Mouse (Mus musculus) gastrocnemius, postnatal 36 days (tissue): ENCODE data around the gene Pacsin2. TPM values are rescaled to one million over a fixed set of nuclear protein-coding genes. Genes with fewer than 3 reads are reported as not detected.
"Not testable (repeated sequence)": the region's sequence is repeated elsewhere in the genome, so short reads cannot be mapped to it uniquely, and the experiment has no call there.

Source experiments
- DNase-seq, 2 experiments: peaks; one replicate each; pipeline ENCODE4 v3.0.0; 2022
- intact Hi-C: fragments of 180-260 bp; cut with DNase I; formaldehyde crosslinking; loops from one replicate; pipeline ENCODE4 v1.15.1; 2025
- total RNA-seq, 2 experiments: library from RNA; stranded (reverse); gene quantifications; 2 replicates each; pipeline ENCODE4 v1.2.3; 2021

Gene Pacsin2
- total RNA-seq, 2 experiments from 2014 or later, result 41.4 to 50.5 TPM

DNA sequence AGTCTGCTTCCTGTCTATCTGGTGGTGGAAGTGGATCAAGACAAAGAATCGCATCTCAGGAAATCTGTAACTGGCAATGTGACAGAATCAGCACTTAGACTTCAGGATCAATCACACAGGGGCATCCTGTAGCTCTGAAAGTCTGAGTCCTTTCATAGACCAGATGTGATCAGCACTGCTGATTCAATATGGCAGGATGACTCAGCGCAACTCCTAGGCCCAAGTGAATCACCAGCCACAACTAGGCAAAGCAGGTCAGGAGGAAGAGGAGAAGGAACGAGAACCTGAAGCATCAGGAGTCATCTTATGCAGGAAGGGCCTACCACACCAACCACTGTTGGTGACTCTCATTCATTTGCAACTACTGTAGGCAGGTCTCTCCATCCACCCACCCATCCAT is 60.4 kb downstream of the Pacsin2 start:
- intact Hi-C loops, result no loop called here
- no peak for DNase-seq

DNA sequence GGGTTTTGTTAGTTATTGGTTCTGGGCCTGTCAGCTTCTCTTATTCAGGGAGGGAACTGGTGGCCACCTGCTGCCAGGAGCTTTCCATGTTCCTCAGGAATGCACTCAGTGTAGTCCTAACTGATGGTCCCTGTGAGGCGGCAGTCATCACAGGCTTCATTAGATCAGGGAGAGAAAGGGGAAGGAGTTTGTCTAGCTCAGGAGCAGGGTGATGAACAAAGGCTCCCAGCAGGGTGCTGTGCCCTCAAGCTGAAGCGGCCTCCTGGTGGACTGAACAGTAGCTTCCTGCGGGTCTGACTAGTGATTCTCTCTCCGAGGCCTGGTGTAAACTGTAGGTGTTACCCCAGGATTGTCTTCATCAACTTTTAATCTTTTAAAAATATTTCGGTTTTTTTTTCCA is 61.4 kb downstream of the Pacsin2 start:
- intact Hi-C loops, result no loop called here

DNA sequence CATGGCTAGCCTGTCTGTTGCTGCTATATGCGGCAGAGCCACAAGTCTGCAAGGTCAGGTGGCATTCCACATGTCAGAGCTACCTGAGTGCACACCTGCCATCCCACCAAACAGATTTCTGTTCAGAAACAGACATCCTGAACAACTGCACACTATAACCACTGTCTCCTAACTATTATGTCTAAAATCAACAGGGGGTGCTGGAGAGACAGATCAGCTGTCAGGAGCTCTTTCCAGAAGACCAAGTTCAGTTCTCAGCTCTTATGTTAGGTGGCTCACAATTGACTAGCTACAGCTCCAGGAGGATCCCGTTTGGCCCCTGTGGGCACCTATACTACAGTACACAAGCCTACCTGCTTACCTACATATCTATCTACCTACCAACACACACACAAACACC is 71.7 kb downstream of the Pacsin2 start:
- intact Hi-C loops, result no loop called here
- DNase-seq, result no peak

More for the DNA sequence above, 61.4 kb downstream of the Pacsin2 start:
- no peak for DNase-seq

DNA sequence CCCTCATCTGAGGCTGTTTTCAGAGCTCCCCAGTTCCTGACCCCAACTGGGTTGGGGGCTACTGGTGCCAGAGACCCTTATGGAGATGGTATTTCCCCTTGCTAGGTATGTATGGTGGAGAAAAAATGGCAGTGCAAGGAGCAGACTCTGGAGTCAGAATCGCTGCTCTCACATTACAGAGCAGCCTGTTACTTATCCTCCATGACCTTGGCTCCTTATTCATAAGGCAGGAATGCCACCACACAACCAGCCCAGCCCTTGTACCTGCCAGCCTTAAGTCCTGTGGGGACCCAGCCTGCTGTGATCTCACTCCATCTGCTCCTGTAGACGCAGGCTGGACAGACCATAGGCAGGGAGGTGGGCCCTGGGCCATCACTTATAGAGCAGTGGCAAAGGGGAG is 76.5 kb downstream of the Pacsin2 start:
- DNase-seq, result no peak

DNA sequence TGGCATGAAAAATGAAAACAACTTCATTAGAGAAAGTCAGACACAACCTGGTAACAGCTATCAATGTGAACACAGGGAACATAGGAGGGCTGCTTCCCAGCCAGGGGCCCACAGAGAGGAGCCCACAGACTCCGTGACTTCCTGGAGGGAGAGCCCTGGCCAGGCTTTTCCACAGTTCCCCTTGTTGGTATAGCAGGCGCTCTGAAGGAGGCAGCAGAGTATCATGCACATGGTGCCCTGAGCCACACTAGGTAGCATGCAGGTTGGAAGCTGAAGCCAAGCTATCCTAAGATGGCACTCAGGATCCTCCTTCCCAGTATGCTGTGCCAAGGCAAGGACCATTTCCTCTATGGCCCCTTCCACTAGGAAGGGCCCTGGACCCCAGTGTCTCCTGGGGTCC is 80.8 kb downstream of the Pacsin2 start:
- no peak for DNase-seq
- intact Hi-C loops, result loop anchor here (5.0 to 10.0 kb wide), 2 partner anchors 134 to 221 kb away; no protein-coding TSS in a partner anchor

More for the DNA sequence above, 76.5 kb downstream of the Pacsin2 start:
- intact Hi-C loops, result loop anchor here (10.0 kb wide), 1 partner anchor 217 kb away; no protein-coding TSS in a partner anchor

DNA sequence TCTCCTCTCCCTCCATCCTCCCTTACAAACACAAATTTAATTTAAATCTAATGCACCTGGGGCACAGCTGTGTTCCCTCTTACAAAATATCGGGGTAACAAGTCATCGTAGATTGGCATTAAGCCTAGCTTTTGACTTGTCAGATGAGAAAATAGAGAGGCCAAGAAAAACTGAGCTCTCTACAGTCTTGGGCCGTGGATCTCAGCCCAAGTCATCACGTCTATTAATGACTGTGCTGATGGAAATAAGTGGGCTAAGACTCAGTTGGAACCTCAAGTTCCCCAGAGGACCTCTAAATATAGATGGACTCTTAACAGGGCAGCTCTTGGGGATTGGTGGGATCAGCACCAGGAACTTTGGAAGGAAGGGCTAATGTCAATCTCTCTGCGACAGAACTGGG is 81.3 kb downstream of the Pacsin2 start:
- intact Hi-C loops, result loop anchor here (5.0 to 10.0 kb wide), 2 partner anchors 134 to 222 kb away; no protein-coding TSS in a partner anchor
- no peak for DNase-seq

DNA sequence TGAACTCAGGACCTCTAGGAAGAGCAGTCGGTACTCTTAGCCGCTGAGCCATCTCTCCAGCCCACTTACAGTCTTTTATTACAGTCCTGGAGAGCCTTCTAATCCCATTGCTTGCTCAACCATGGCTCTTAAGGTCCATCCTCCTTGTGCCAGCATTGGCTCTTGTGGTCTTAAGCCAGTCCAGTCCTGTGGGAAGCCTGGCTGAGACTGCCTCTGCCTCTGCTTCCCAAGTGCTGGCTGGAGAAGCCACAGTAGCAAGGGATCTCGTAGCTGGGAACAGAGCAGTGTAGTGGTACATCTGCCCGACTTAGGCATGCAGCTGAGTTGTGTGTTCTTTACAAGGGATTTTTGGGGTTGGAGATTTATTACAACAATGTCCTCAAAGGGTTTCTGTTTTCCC is 81.9 kb downstream of the Pacsin2 start:
- intact Hi-C loops, result loop anchor here (5.0 to 10.0 kb wide), 2 partner anchors 135 to 222 kb away; no protein-coding TSS in a partner anchor
- DNase-seq, result no peak

DNA sequence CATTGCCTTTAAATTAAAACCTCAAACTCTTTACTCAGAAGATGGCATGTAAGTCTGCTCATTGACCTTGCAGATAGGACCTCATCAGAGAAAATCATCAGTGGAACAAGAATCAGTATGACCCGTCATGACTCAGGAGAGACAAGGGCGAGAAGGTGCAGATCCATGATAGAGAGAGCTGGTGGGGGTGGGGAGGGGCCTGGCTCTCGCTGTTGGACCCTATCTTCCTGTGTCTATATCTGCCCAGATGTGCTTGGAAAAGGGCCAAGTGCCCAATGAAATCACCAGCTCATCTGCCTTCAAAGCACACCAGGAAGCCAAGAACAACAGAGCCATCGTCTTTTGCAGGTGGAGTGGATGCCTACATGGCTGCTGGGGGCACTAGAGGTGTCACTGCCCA is 87.3 kb downstream of the Pacsin2 start:
- DNase-seq, result no peak

DNA sequence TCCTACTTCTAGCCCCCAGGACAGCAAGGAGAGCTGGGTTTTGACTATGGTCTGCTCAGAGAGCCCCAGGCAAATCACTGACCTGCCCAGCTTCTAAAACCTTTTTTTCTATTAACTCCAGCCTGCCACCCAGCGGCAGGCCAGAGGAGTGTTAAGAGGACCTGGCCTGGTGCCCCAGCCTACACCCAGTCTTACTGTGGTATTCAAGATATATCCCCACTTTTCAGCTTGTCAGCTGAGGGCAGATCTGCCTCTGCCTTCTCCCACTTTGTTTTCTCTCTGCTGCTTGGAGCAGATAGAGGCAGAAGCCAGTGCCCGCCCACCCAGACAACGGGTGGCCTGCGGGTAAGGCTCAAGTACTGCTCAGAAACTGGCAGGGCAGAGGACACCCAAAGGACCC is 89.3 kb downstream of the Pacsin2 start:
- DNase-seq, result peak; percentile 56 to 63
- intact Hi-C loops, result no loop called here

More for the DNA sequence above, 87.3 kb downstream of the Pacsin2 start:
- intact Hi-C loops, result no loop called here

DNA sequence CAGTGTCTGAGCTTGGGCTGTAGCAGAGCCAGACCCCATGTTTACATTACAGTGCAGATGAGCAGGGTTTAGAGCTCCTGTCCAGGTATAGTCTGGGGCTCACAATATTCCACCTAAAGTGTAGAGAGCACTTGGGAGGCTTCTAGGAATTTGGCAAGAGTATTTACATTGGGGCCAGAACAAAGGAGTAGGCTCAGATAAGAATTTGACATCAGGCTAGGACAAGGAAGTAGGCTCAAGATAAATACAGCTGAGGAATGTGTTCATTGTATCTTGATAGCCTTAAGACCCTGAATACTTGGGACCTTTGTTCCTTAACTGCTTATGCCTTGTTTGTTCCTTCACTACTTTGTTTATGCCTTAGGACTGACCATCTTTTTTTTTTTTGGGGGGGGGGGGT is 90.3 kb downstream of the Pacsin2 start:
- intact Hi-C loops, result loop anchor here (5.0 kb wide), 1 partner anchor 212 kb away; no protein-coding TSS in a partner anchor
- no peak for DNase-seq

DNA sequence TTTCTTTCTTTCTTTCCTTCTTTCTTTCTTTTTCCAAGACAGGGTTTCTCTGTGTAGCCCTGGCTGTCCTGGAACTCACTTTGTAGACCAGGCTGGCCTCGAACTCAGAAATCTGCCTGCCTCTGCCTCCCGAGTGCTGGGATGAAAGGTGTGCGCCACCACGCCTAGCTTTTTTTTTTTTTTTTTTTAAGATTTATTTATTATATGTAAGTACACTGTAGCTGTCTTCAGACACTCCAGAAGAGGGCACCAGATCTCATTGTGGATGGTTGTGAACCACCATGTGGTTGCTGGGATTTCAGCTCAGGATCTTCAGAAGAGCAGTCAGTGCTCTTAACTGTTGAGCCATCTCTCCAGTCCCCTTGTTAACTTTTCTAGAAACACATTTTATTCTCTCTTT is 95.7 kb downstream of the Pacsin2 start:
- DNase-seq, intact Hi-C loops: not testable (repeated sequence)

DNA sequence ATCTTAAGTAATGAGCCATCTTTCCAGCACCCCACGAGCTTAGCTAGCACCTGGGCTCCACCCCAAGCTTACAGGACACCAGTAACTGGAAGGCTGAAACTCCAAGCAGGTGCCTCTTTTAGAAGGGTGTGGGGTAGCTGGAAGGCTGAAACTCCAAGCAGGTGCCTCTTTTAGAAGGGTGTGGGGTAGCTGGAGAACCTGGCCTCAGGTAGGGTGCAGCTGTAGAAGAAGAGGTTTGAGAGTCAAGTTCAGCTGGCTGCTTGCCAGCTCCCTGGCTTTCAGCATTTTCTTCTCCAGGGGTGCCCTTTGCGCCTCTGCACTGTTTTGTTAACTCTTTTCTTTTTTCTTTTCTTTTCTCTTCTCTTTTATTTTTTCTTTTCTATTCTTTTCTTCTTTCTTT is 96.1 kb downstream of the Pacsin2 start:
- intact Hi-C loops, result no loop called here
- no peak for DNase-seq

DNA sequence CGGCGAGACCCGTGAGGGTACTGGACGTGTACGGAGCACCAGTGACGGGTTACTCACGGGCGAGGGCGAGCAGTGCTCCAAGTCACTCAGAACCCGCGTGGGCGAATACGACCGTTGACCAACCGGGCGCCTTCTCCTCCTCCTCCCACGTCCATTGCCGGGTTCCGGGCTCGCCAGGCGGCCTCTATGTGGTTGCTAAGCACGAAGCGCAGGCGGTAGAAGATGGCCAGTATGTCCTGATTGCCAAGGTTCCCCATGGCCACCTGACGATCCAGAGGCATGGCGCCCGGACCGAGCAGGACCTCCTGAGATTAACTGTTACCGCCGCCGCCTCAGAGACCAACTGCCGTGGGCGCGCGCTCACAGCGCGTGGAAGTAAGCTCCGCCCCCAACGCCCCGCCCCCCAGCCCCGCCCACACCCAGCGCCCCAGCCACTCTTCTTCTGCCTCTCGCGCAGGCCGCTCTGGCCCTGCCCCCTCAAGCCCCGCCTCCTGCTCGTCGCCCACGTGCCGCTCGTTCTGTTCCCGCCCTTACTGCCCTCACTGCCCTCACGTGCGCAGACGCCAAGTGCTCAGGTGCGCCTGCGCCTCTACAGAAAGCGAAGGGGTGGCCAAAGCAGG is 97.4 kb downstream of the Pacsin2 start:
- intact Hi-C loops, result no loop called here
- peak; percentile 36 to 37 for DNase-seq

DNA sequence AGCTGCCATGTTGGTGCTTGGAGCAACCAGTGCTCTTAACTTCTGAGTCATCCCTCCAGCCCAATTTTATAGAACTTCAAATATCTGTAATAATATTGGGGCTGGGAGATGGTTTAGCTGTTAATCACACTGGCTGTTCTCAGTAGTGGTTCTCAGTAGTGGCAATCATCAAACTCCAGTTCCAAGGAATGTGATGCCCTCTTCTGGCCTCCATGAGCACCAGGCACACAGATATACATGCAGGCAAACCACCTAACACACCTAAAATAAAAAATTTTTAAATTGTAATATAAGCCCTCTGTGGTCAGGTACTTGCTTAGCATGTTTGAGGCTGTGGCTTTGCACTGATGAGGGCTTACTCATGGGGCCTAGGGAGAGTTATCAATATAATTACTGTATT is 98.7 kb downstream of the Pacsin2 start:
- no peak for DNase-seq
- intact Hi-C loops, result no loop called here

DNA sequence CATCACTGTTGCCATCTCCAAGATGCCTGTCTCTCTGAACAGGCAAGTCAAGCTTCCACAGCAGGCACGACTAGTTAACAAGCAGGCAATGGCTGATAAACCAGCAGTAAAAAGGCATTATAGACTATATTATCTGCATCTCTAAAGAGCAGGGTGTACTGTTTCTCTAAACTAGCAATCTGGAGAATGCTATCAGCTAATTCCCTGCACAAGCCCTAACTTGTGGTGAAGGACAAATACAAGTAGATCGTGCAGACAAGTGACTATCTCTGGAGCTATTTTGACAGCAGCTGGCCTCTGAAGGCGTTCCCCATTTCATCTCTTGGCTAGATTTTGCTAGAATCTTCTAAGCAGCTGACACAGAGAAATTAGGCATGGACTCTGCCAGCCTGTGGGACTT is 100.2 kb downstream of the Pacsin2 start:
- DNase-seq, result no peak

DNA sequence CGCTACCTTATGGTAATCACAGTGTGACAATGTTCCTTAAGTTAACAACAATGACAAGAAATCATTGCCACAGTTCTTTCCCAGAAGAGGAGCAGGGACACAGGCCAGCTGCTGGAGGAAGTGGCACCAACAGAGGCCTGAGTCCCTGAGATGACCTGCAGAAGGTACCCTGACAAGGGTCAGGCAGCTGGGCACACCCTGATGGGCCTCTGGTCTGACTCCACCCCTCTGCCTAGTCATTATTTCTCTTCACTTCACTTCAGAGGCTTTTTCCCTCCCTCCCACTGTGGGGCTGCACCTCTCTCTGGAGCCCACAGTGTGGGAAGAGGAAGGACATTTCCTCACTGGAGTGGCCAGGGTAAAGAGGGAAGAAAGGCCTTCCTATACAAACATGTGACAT is 101.6 kb downstream of the Pacsin2 start:
- DNase-seq, intact Hi-C loops: not testable (repeated sequence)

More for the DNA sequence above, 100.2 kb downstream of the Pacsin2 start:
- intact Hi-C loops, result no loop called here

DNA sequence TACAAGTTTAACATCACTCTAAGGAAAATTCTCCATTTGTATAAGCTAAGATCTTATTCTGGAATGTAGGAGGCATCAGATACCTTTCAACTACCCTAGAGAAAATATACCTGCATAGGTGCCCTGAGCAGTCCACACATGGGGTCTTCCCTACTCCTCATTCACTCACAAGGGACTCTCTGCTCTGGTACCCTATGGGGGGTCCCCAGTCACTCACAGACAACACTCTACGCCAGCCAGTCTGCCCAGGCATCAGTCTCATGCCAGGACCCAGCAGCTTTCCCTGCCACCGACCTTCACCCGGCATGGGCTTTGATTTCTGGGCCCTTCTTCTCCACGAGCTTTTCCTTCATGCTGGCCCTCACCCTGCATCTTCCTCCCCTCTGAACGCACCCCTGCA is 103.5 kb downstream of the Pacsin2 start:
- intact Hi-C loops, DNase-seq: not testable (repeated sequence)

DNA sequence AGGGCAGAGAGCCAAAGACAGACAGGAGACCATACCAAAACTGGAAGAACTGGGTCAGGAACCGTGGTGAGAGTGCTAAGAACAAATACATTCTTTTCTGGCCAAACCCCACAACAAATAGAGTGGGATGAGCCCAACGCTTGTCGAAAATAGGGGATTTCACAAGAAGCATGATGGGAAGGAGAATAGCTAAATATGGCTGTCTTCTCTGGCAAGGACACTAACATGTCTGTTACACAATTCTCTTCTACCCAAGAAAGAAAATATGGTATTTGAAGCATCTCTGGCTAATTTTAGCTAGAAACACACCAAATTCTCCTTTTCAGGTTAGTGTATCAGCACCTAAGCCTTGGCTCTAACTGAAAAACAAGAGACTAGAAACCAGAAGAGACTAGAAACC is 104.3 kb downstream of the Pacsin2 start:
- DNase-seq, result no peak
- intact Hi-C loops, result no loop called here

DNA sequence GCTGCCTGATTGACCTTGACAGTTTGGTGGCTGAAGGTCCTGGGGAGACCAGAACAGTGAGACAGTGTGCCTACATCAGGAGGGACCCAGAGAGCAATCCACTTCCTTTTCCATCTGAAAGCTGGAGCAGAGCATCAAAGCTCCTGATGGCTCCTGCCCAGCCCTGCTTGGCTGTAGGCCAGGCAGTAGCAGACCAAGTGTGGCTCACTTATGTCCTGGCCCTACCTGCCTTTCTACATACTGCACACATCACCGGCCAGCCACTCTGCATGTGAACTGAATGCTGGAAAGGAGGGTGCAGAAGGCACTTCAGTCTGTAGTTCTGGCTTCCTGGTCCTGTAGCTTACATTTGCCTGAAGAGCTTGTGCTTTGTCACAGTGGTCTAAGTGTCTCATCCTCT is 105.9 kb downstream of the Pacsin2 start:
- no peak for DNase-seq
- intact Hi-C loops, result no loop called here

DNA sequence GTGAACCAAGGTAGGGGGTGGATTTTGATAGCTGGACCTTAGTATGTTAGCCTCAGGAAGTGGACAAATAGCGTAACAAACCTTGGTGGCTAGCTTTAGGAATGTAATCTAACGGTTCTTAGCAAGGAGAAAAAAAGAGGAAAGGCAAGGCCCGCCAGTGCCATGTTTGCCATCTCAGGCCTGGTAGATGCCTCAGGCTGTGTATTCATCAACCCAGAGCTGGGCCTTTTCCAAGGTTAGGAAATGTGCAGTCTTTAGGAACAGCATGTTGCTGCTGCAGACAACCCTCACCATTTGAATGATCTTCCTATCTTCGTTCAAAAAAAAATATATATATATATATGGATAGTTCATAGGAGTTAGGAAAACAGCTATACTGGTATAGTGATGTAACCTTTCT is 112.9 kb downstream of the Pacsin2 start:
- no peak for DNase-seq
- intact Hi-C loops, result no loop called here

DNA sequence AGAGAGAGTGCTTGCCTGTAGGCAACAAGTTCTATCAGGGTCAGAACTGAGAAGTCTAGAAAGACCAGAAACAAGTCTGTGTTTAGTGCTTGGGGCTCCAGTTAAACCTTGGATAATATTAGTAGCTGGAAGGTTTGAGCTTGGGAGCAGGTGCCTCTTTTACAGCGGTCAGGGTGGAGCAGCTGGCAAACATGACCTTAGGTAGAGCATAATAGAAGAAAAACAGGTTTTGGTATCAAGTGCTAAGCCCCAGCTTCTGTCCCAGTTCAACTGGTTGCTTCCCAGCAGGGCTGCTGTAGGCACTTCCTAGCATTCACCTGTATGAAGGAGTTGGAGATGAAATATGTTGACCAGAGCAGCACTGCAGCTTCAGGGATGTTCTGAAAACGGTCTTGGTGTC is 113.5 kb downstream of the Pacsin2 start:
- intact Hi-C loops, result no loop called here
- DNase-seq, result no peak

DNA sequence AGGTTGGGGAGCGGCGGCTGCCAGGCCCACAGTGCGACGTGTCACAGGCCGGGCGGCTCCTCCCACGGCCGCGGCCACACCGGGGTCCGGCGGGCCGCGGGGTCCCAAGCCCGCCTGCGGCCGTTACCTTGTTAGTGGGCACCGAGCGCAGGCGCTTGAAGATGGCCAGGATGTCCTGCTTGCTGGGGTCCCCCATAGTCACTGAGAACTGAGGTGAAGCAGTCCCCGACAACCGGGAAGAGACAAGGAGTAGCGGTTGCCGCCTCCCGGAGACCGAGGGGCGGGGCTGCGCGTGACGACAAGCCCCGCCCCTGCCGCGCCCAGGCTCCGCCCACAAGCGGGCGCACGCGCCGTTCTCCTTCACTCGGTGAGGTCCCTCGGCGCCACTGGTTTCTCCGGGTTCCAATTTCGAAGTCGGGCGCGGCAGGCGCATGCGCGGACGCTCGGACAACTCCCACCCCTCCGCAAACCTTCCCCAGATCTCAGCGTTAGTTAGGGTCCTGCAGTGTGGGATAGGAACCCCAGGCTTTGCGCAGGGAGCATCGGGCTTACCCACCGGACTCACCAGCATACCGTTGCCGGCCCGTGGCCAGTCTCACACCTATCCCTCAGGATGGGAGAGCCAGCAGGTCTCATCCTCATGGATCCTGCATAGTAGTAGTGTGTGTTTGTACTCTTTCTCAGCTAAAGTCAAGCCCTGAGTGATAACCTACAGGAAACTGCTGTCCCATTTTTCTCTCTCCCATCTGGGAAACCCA is 114.3 kb downstream of the Pacsin2 start, which contains the start of gene Arfgap3:
Gene Arfgap3 (minus strand): TSS at position 294 of the 758 bp plus-strand sequence.
- peak; percentile 89 to 93 for DNase-seq
- intact Hi-C loops, result no loop called here
